Mouse (Mus musculus) thymus, adult 2 months (tissue): ENCODE data around the gene Fam19a1.

Experiments used
- CTCF ChIP-seq: fragments of 200-500 bp; IDR thresholded peaks from 2 replicates; pipeline ENCODE4 v1.5.1; 2012; ENCODE audit warnings: mild to moderate bottlenecking, control low read depth, low read length, moderate library complexity, borderline replicate concordance; ENCODE audit not compliant: control insufficient read depth, poor library complexity, insufficient read depth; ENCODE audit errors: extremely low read depth
- POLR2A ChIP-seq: fragments of 200-500 bp; IDR thresholded peaks from 2 replicates; pipeline ENCODE4 v1.6.1; 2012; ENCODE audit warnings: mild to moderate bottlenecking, low read length, control low read depth, moderate library complexity; ENCODE audit not compliant: control insufficient read depth, poor library complexity, insufficient read depth; ENCODE audit errors: extremely low read depth

DNA sequence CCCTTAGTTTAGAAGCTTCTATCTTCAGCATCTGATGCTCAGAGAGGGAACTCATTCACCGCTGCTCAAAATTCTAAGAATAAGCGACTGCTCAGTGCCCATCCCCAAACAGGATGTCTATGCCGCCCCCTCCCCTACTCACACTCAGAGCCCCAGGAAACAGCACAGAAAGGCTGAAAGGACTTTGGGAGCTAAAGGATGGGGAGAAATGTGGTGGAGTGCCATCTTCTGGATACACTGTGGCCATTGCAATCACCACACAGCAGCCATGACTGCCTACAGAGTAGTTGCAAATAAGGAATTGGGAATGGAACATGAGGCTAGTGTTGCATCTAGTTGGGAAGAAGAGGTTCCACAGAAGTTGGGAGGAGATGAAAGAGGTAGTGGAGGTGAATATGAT lies 319.4 kb downstream of the Fam19a1 start:
- TF ChIP-seq CTCF (no peak), POLR2A (no peak)
